Mouse (Mus musculus): Measurements from ENCODE around the gene Poc1a.

Gene Poc1a

DNA sequence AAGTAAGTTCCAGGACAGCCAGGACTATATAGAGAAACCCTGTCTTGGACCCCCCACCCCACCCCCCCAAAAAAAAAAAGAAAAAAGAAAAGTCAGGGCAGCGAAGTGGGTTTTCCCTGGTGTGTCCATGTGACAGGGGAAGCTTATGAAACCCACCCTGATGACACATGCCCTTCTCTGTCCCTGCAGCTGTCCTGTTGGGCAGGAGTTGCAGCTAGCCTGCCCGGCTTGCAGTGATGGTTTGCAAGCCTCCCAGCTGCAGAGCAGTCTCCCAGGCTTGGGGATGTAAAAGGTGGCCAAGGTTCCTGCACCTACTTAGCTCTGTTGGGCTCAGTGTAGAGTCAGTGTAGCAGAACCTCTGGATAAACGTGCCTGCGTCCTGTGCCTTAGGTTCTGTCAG lies 58.9 kb downstream of the Poc1a start:
- DNase-seq = no peak

GRCm38 (mm10) chr9:106340501-106341312 lies 59.8 kb downstream of the Poc1a start:
- no peak for DNase-seq

- DNase-seq = no peak
Measured at GRCm38 (mm10) chr9:106341313-106341686, 60.4 kb downstream of the Poc1a start.

DNA sequence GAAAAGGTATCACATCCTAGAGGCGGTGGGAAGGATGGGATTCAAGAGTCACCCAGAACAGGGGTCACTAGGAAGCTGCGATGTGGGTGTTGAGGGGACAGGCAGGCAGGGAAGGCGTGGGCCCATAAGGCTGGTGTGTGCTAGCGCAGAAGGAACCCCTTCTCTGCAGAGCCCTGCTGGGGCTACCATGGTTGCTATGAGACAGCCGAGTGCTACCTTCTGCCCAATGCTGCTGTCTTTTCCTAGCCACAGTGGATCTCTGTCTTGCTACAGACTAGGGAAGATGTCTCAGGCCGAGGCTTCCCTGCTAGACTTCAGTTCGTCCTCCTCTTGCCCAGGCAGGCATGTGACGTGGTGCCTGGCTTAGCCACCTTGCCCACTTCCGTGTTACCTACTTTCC lies 61.7 kb downstream of the Poc1a start:
- DNase-seq = no peak

GRCm38 (mm10) chr9:106345167-106345566 lies 64.3 kb downstream of the Poc1a start:
- DNase-seq = peak; percentile 58

DNA sequence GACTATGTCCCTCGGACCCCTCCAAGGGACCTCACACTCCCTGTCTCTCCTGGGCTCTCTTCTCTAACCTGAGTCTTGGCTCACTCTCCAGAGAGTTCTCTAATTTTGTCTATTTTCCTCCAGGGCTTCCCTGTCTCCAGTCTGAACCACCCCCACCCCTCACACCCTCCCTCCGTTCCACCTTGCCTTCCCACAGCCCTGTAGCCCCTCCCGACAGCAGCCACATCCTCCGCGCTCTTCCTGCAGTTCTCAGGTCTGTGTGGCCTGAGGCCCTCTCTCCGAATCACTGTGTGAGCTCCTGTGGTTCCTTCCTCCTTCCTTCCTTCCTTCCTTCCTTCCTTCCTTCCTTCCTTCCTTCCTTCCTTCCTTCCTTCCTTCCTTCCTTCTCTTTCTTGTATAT lies 64.8 kb downstream of the Poc1a start:
- DNase-seq = no peak

DNA sequence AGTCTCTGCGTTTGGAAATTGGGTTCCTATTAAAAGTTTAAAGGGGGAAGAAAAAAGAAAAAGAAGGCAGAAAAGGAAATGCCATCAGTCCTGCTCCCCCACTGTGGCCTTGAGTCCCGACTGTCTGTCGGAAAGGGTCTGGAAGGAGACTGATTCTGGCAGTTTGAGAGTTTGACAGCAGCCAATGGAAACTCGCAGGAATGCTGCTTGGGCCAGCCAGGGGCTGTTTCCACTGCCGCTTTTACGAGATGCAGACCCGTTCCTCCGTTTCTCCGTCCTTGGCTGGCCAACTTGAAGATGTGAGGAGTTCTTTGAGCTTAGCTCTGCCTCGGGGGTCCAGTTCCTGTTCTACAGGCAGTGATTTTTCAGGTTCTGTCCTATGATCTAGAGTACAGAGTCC lies 67.4 kb downstream of the Poc1a start:
- no peak for DNase-seq

GRCm38 (mm10) chr9:106349075-106349474 lies 68.2 kb downstream of the Poc1a start:
- DNase-seq = no peak

DNA sequence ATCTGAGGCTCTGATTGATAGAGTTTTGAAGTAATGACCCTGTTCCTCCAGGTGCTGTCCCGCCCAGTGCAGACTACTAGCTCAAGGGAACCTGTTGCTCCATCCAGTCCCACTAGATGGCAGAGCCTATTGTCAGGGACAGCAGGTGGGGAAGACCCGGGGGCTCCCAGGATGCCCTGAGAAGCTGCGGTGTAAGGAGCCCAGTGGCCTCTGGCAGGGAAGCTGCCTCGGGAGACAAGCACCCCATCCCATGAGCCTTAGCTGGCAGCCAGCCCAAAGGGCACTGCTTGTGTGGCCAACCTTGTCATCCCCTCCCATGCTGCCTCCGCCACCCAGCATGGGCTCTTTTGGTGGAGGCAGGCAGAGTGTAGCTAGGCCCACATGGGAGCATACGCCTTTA lies 70.3 kb downstream of the Poc1a start:
- no peak for DNase-seq

DNA sequence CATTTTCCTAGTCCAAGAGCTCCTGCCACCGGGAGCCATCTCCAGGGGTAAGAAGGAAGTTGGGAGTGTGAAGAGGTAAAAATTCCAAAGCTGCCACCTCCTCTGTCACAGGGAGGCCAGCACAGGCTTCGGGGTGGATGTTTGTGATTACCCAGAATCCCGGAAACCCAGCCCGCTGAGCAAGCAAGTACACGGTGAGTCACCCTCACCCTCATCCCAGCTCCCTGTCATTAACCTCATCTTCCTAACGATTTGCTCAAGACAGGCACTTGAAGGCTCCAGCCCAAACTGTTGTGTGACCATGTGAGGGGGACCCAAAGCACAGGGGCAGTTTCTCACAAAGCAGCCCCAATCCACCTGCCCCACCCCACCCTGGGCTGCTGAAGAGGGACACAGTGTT lies 72.9 kb downstream of the Poc1a start:
- no peak for DNase-seq

- DNase-seq = no peak
Measured at GRCm38 (mm10) chr9:106354810-106355209, 73.9 kb downstream of the Poc1a start.

DNA sequence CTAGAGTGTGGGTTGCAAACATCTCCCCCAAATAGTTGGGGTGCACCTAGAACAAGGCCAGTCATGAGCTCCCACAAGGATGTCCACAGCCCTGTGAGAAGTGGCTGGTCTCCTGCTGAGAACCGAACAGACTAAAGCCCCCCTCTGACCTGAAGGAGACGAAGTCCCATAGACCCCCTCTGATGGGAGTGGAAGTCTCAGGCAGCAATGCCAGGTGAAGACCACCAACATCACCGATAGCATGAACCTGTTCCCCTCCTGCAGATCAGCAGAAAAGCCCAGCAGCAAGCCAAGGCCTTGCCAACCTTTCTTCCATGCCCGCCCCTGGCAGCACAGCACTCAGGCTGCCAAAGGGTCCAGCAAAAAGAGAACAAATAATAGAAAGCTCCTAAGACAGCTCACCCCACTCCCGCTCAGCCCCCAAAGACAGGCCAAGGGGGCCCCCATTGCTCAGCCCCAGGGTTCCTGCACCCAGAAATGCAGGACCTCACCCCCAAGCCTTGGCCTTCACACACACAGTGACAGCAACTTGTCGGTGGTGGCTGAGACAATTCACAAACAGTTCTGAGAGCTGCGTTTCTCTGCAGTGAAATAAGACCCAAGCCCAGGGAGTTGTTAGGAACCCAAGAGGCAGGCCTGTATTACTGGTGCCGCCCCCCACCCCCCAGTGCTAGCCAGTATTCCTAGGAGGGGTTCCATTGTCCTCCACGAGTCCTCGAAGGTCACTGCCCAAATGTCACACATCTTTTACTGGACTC lies 74.5 kb downstream of the Poc1a start:
- DNase-seq = no peak

DNA sequence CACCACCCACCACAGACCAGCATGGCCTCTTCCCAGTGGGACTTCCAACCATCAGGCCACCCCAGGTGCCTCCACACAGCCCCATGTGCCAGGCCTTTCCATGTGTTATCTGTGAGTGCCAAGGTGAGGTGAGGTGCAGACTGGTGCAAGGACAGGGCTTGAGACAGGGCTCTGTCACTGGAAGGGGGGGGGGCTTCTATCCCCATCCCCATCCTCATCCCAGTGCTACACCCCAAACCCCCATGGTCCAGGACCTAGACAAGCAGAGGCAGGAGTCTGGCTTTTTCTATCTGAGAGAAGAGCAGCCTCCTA lies 75.1 kb downstream of the Poc1a start:
- no peak for DNase-seq

GRCm38 (mm10) chr9:106356323-106356844 lies 75.5 kb downstream of the Poc1a start:
- DNase-seq = no peak

- DNase-seq = no peak
Measured at GRCm38 (mm10) chr9:106357167-106357566, 76.3 kb downstream of the Poc1a start.

GRCm38 (mm10) chr9:106359297-106359696 lies 78.4 kb downstream of the Poc1a start:
- DNase-seq = no peak

DNA sequence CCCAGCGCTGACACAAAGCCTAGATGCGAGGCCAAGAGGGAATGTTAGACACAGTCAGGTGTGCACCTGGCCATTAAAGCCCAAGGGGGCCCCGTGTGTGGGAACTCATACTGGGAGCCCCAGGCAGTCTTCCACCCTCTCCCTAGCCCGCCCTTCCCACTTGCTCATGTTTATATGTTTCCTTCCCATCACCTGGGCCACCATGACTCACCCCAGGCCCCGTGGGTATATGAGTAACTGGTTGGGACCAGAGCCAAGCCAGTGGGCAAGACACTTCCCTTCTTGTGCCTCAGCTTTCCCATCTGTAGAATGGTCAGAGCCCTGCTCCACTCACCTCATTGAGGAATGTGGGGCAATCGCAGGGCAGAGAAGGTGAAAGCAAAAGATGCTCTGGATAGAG lies 80.3 kb downstream of the Poc1a start:
- DNase-seq = no peak

DNA sequence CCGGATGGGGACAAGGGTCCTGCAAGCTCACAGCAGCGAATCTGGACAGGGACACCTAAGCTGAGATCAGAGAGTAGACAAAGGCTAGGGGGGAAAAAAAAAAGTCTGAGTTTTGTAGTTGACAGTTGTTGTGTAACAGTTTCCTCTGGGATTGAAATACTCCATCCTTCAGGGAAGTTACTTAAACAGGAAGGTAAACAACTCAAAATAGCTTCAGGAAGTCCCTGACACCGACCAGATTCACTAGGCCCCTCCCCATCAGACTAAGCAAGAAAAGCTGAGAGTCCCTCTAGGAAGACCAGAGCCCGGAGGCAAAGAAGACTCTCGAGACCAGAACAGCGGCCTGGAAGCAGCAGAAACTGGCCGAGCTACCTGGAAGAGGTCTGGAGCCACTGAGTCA lies 84.5 kb downstream of the Poc1a start:
- no peak for DNase-seq

DNA sequence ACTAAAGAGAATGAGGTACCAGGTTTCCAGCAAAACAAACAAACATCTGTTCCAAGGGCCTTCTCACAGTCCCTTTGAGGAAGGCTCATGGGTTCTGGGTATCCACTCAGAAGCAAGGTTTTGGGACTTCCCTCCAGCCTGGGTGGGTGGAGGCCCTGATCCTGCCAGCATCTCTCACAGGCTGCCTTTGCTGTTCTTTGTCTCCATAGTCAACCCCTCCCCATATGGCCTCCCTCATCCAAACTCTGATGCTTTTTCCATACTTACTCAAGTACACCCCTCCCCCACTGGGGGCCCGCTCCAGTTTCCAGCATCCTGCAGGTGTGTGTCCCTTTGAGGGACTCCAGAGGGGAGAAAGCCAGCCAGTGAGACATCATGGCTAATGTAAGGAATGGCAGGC lies 85.3 kb downstream of the Poc1a start:
- no peak for DNase-seq

DNA sequence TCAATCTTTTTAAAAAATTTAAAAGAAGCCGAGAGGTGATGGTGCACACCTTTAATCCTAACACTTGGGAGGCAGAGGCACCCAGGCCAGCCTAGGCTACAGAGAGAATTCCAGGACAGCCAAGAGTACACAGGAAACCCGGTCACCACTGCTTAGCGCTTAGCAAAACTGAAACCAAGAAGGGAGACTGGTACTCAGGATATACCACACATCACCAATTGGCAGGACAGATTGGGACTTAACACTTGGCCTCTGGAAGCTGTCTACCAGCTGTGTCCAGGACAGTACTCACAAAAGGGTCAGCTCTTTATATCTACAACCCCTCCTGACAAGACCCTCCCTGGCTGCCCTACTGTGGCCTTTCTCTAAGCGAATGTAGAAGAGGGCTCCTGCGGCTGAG lies 86.1 kb downstream of the Poc1a start:
- no peak for DNase-seq

DNA sequence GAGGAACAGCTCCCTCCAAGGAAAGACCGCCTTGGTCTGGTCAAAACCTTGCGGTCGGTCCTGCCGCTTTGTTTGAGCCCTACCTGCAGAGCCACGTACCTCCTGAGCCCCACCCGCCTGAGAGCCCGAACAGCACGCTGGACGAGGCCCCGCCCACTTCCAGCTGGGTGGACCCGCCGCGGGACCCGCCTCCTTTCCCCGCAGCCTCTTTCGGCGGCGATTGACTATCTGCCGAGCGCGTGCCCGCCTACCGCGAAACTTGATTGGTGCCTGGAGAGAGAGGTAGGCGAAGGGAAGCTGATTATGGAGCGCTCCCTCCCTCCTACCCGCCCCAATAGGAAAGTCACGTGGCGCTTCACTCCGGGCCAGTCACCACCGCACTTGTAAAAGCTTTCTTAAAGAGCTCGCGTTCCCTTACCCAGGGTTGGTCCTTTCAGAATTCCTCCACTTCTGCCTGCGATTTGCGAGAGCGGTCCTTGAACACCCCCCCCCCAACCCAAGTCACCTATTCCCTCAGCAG lies 86.8 kb downstream of the Poc1a start:
- DNase-seq = peak; percentile 99

- DNase-seq = peak; percentile 88
Measured at GRCm38 (mm10) chr9:106368112-106368717, 87.4 kb downstream of the Poc1a start, which contains the start of gene Dusp7. TSS of gene Dusp7 (plus strand) at chr9:106368632.

GRCm38 (mm10) chr9:106368831-106369501 lies 88.1 kb downstream of the Poc1a start:
- DNase-seq = peak; percentile 63

All from right cerebral cortex, postnatal 25 days (tissue).